Mouse (Mus musculus): Measurements from ENCODE around the gene Zdhhc18.
A peak's percentile ranks its signal among the peaks of the same experiment; 100 is the strongest.
"Not testable (repeated sequence)": the region's sequence is repeated elsewhere in the genome, so short reads cannot be mapped to it uniquely, and the experiment has no call there.

Zdhhc18 gene

GRCm38 (mm10) chr4:133662945-133663344, 13.0 kb upstream of the Zdhhc18 start:
- no peak for DNase-seq (ENCODE audit: low spot score in 2 of 2)

GRCm38 (mm10) chr4:133662421-133662820, 12.5 kb upstream of the Zdhhc18 start:
- DNase-seq (ENCODE audit: low spot score in 2 of 2): no peak

- DNase-seq (ENCODE audit: low spot score in 2 of 2): peak; percentile 73 to 80
These were observed 10.5 kb upstream of the Zdhhc18 start for GRCm38 (mm10) chr4:133660193-133661155.

- DNase-seq (ENCODE audit: low spot score in 2 of 2): no peak
These were observed 9.7 kb upstream of the Zdhhc18 start for GRCm38 (mm10) chr4:133659497-133660192.

- no peak for DNase-seq (ENCODE audit: low spot score in 2 of 2)
These were observed 8.8 kb upstream of the Zdhhc18 start for GRCm38 (mm10) chr4:133658729-133659128.

GRCm38 (mm10) chr4:133657829-133658458, 8.0 kb upstream of the Zdhhc18 start:
- DNase-seq (ENCODE audit: low spot score in 2 of 2): no peak

- no peak for DNase-seq (ENCODE audit: low spot score in 2 of 2)
These were observed 7.0 kb upstream of the Zdhhc18 start for GRCm38 (mm10) chr4:133656997-133657396.

GRCm38 (mm10) chr4:133656294-133656693, 6.3 kb upstream of the Zdhhc18 start:
- no peak for DNase-seq (ENCODE audit: low spot score in 2 of 2)

- not testable (repeated sequence) for DNase-seq (ENCODE audit: low spot score in 2 of 2)
These were observed 4.1 kb upstream of the Zdhhc18 start for GRCm38 (mm10) chr4:133654070-133654469.

- no peak for DNase-seq (ENCODE audit: low spot score in 2 of 2)
These were observed 2.8 kb upstream of the Zdhhc18 start for GRCm38 (mm10) chr4:133652746-133653145.

- DNase-seq (ENCODE audit: low spot score in 2 of 2): no peak
These were observed 2.0 kb upstream of the Zdhhc18 start for GRCm38 (mm10) chr4:133651986-133652385.

- no peak for DNase-seq (ENCODE audit: low spot score in 2 of 2)
These were observed 1.5 kb upstream of the Zdhhc18 start for GRCm38 (mm10) chr4:133651445-133651844.

GRCm38 (mm10) chr4:133649464-133649863, 490 bp downstream of the Zdhhc18 start:
- not testable (repeated sequence) for DNase-seq (ENCODE audit: low spot score in 2 of 2)

- DNase-seq (ENCODE audit: low spot score in 2 of 2): no peak
These were observed 4.3 kb downstream of the Zdhhc18 start for GRCm38 (mm10) chr4:133645680-133646079.

- no peak for DNase-seq (ENCODE audit: low spot score in 2 of 2)
These were observed 4.8 kb downstream of the Zdhhc18 start for GRCm38 (mm10) chr4:133645195-133645594.

- no peak for DNase-seq (ENCODE audit: low spot score in 2 of 2)
These were observed 15.9 kb downstream of the Zdhhc18 start for GRCm38 (mm10) chr4:133634043-133634410.

- peak; percentile 76 to 77 for DNase-seq (ENCODE audit: low spot score in 2 of 2)
These were observed 16.5 kb downstream of the Zdhhc18 start for GRCm38 (mm10) chr4:133633332-133634042.

- no peak for DNase-seq (ENCODE audit: low spot score in 2 of 2)
These were observed 17.2 kb downstream of the Zdhhc18 start for GRCm38 (mm10) chr4:133632483-133633327.

GRCm38 (mm10) chr4:133631769-133632411, 18.1 kb downstream of the Zdhhc18 start:
- DNase-seq (ENCODE audit: low spot score in 2 of 2): no peak
